Mouse (Mus musculus) embryonic facial prominence, embryonic 12.5 days (tissue): Measurements from ENCODE around the gene Slc30a10. TPM values are rescaled to one million over a fixed set of nuclear protein-coding genes. Genes with fewer than 3 reads are reported as not detected.

Experiments used
- ATAC-seq: fragments of 200-750 bp; cut with Nextera tagmentation; 2 replicates; pipeline ENCODE4 v1.8.0; 2017; ENCODE audit not compliant: insufficient number of reproducible peaks, insufficient read depth, low FRiP score, low TSS enrichment
- H3K27ac ChIP-seq: fragments of 300-500 bp; sonication (generic); 2 replicates; pipeline ENCODE4 v1.5.1; 2016; ENCODE audit warnings: mild to moderate bottlenecking
- H3K27me3 ChIP-seq: fragments of 300-500 bp; sonication (generic); 2 replicates; pipeline ENCODE4 v1.6.1; 2016; ENCODE audit warnings: mild to moderate bottlenecking, moderate library complexity
- H3K36me3 ChIP-seq: fragments of 300-500 bp; sonication (generic); 2 replicates; pipeline ENCODE4 v1.6.1; 2016; ENCODE audit warnings: mild to moderate bottlenecking
- H3K4me1 ChIP-seq: fragments of 300-500 bp; sonication (generic); 2 replicates; pipeline ENCODE4 v1.6.1; 2016
- H3K4me2 ChIP-seq: fragments of 300-500 bp; sonication (generic); replicated peaks from 2 replicates; pipeline ENCODE4 v1.6.1; 2016; ENCODE audit warnings: mild to moderate bottlenecking, moderate library complexity
- H3K4me3 ChIP-seq: fragments of 300-500 bp; sonication (generic); 2 replicates; pipeline ENCODE4 v1.5.1; 2016; ENCODE audit warnings: mild to moderate bottlenecking
- H3K9ac ChIP-seq: fragments of 300-500 bp; sonication (generic); 2 replicates; pipeline ENCODE4 v1.6.1; 2016; ENCODE audit warnings: mild to moderate bottlenecking, moderate library complexity
- H3K9me3 ChIP-seq: fragments of 300-500 bp; sonication (generic); 2 replicates; pipeline ENCODE4 v1.6.1; 2016; ENCODE audit warnings: mild to moderate bottlenecking, moderate library complexity
- WGBS: fragments of 180-500 bp; shearing (Covaris S2); methylation state at CpG from one replicate; pipeline ENCODE4 v1.1.7; 2016; 5-methylcytosine and 5-hydroxymethylcytosine counted together
- polyA plus RNA-seq: library from polyadenylated mRNA; unstranded; fragments of >200 nt; fragmentation: Nextera tagmentation; extraction: Ambion mirVana; gene quantifications from 2 replicates; pipeline ENCODE4 v1.2.1, GENCODE M21; 2016

The Slc30a10 gene
- polyA plus RNA-seq, 1 experiment from 2014 or later, result 1.00 TPM

DNA sequence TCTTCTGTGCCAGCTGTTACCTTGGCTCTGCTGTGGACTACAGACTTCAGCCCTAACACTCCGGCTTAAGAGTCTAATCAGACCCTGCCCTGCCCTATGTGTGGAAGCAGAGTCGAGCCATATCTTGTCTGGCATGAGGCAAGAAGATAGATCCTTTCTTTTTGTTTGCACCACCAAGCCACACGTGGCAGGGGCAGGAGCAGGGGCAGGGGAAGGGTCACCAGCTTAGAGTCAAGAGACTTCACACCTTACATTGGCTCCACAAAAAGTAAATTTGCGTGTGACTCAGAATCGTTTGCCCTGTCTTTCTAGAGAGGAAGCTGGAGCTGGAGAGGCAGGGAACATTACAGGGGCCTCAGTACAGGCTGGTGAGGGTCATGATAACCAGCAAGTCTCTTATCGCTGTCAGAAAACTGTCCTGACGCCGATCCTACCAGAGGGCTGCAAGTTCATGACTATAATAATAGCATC, 14.9 kb downstream of the Slc30a10 start:
- Histone ChIP-seq H3K4me3 (no peak overlapping the region), H3K4me2 (no peak overlapping the region), H3K36me3 (no peaks in the 10 kb centered on the region), H3K9me3 (no peaks in the 10 kb centered on the region), H3K9ac (no peak overlapping the region), H3K4me1 (peaks cover 4% of the 10 kb centered on the region; the same call in 1 of the 2 replicates), H3K27me3 (no peaks in the 10 kb centered on the region), H3K27ac (no peak overlapping the region)
- ATAC-seq, result no peak
- WGBS, result 78% methylated on average over 8 of the region's 8 CpGs

DNA sequence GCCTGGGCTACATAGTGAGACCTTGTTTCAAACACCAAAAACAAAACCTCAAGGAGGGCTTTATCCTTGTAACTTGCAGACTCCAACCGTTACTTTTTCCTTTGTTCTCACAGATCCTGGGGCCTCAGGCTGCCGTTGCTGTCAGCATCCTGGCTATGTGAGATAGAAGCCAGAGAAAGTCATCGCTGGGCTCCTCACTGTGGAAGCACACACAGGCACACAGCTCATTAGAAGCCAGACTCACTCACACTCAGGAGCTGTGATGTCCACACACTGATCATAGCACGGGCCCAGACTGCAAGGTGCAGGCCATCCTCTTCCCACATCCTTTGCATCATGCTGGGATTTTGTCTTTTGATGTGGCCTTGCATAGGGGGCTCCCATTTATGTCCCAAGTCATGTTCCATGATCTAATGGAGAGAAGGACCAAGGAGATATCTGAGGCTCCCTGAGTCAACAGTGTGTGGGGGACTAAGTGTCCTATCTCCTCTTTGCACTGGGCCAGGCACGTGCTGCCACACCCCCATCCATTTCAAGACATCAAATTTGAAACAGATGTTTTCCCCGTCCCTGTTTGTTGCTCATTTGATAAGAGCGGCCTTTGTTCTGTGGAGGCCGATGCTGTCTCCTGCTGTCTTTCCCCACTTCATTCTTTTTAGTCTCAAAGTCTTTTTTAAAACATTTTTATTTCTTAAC, 17.5 kb downstream of the Slc30a10 start:
- no peaks in the 10 kb centered on the region for H3K27me3 ChIP-seq
- H3K27ac ChIP-seq, result no peak overlapping the region
- no peaks in the 10 kb centered on the region for H3K36me3 ChIP-seq
- no peak overlapping the region for H3K4me2 ChIP-seq
- H3K4me3 ChIP-seq, result no peak overlapping the region
- 24% methylated on average over 8 of the region's 8 CpGs for WGBS
- ATAC-seq, result no peak
- peaks cover 4% of the 10 kb centered on the region; the same call in 1 of the 2 replicates for H3K4me1 ChIP-seq
- H3K9ac ChIP-seq, result no peak overlapping the region
- H3K9me3 ChIP-seq, result no peaks in the 10 kb centered on the region

DNA sequence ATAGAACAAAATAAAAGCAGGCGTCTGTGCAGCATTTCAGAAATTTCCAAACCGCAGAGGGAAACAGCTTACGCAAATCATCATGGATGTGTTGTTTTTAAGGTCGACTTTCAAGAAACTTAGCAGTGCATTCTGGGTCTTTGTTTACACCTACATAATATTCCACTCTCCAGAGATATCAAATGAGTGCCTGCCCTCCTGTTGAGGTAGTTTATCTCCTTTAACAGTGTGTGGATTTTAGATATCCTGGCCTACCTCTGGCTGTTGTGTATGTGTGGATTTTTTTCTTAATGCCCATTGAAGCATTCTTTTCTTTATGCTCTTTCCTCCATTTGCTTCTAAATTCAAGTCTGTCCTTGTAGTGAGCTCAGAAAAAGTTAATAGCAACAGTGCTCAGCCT, 18.1 kb downstream of the Slc30a10 start:
- Histone ChIP-seq H3K4me3 (no peak overlapping the region), H3K27ac (no peak overlapping the region), H3K4me1 (peaks cover 4% of the 10 kb centered on the region; the same call in 1 of the 2 replicates), H3K9me3 (no peaks in the 10 kb centered on the region), H3K36me3 (no peaks in the 10 kb centered on the region), H3K27me3 (no peaks in the 10 kb centered on the region), H3K4me2 (no peak overlapping the region), H3K9ac (no peak overlapping the region)
- no peak for ATAC-seq
- 79% methylated on average over 4 of the region's 4 CpGs for WGBS

DNA sequence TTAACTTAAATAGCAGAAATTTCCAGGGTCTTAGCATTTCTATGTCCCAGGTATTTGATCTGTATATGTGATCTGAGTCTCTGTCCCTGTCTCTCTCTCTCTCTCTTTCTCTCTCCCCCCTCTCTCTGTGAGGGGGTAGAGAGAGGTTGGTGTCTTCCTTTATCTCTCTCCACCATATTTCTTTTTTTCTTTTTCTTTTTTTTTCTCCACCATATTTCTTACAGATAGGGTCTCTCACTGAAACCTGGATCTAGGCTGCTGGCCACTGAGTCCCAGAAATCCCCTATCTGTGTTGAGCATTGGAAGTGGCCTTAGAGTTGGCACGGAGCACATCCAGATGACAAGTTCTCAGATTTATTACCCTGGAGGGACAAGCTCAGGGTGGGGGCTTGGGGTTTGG, 18.8 kb downstream of the Slc30a10 start:
- ATAC-seq, result no peak
- Histone ChIP-seq H3K9me3 (no peaks in the 10 kb centered on the region), H3K4me1 (peaks cover 4% of the 10 kb centered on the region; the same call in 1 of the 2 replicates), H3K4me2 (no peak overlapping the region), H3K9ac (no peak overlapping the region), H3K4me3 (no peak overlapping the region), H3K36me3 (no peaks in the 10 kb centered on the region), H3K27ac (no peak overlapping the region), H3K27me3 (no peaks in the 10 kb centered on the region)
- 97% methylated on average over 1 of the region's 1 CpGs for WGBS

DNA sequence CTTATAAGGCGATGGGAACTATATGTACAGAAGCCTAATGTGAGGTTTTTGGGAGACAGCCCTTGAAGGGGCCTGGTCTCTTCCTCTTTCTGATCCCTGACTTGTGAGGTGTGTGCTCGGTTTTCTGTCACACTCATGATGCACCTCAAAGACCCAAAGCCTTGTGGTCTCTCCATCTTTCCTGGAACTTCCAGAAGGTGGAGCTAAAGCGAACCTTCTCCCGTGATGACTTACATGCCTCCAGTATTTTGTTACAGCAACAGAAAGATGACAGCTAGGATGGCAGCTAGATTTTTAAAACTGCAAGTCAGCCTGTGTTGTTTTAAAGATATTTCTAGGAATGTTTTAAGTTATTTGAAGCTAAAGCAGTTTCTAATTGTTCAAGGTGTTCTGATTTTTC, 25.2 kb downstream of the Slc30a10 start:
- H3K36me3 ChIP-seq, result no peaks in the 10 kb centered on the region
- H3K4me3 ChIP-seq, result no peak overlapping the region
- 91% methylated on average over 4 of the region's 4 CpGs for WGBS
- peaks cover 10% of the 10 kb centered on the region for H3K4me1 ChIP-seq
- H3K9me3 ChIP-seq, result no peaks in the 10 kb centered on the region
- H3K4me2 ChIP-seq, result no peak overlapping the region
- H3K27me3 ChIP-seq, result no peaks in the 10 kb centered on the region
- H3K27ac ChIP-seq, result no peak overlapping the region
- no peak for ATAC-seq
- H3K9ac ChIP-seq, result no peak overlapping the region

DNA sequence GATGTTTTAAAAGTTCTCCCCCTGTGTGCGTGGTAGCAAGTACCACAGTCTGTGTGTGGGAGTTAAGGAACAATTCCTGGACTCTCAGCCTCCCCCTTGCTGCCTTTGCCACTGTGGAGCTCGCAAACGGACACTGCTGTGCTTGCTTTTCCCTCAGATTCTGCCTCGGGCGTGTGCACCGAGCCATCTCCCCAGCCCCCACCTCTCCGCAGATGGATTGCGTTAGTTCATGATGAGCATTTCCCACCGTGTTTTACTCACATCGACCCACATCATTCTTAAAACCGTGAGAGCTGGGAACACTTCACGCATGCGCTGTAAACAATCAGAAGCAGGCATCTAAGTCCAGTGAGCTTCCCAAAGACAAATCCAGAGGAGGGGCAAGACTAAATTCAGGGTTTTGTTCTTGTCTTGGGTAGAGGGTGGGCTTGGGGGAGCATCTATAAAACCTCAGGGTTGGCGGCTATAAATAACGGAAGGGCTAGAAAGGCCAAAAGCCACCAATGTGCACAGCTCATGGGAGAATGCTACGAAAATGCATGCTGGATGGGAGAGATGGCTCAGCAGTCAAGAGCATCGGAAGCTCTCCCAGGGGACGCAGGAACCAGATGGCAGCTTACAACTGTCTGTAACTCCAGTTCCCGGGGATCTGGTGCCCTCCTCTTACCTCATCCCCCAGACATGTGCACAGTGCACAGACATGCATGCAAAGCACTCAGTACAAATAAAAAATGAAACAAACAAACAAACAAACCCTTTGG, 27.5 kb downstream of the Slc30a10 start:
- no peak overlapping the region for H3K9ac ChIP-seq
- H3K27me3 ChIP-seq, result no peaks in the 10 kb centered on the region
- peak overlapping the region; percentile 53 for H3K4me2 ChIP-seq
- no peaks in the 10 kb centered on the region for H3K9me3 ChIP-seq
- peak overlapping the region; percentile 25 for H3K4me3 ChIP-seq
- peaks cover 10% of the 10 kb centered on the region for H3K4me1 ChIP-seq
- WGBS, result 16% methylated on average over 19 of the region's 19 CpGs
- peak; percentile 58 for ATAC-seq
- no peaks in the 10 kb centered on the region for H3K36me3 ChIP-seq
- peak overlapping the region; percentile 86 for H3K27ac ChIP-seq

DNA sequence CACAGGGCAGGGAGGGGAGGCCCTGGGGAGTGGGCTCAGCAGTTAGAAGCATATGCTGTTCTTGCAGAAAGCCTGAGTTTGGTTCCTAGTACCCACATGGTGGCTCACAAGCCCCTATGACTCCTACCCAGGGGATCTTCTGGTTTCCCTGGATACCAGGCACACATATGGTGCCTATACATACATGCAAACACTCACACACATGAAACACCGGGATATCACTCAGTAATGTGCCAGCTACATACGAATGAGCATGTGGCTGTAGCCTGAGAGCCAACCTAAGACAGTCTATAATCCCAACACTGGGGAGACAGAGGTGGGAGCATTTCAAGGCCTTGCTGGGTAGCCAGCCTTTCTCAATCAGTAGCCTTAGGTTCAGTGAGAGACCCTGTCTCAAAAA, 28.1 kb downstream of the Slc30a10 start:
- Histone ChIP-seq H3K9ac (no peak overlapping the region), H3K4me3 (no peak overlapping the region), H3K27me3 (no peaks in the 10 kb centered on the region), H3K4me1 (peaks cover 10% of the 10 kb centered on the region), H3K4me2 (peak overlapping the region; percentile 53), H3K27ac (peak overlapping the region; percentile 86), H3K9me3 (no peaks in the 10 kb centered on the region), H3K36me3 (no peaks in the 10 kb centered on the region)
- ATAC-seq, result no peak
- 87% methylated on average over 2 of the region's 2 CpGs for WGBS

DNA sequence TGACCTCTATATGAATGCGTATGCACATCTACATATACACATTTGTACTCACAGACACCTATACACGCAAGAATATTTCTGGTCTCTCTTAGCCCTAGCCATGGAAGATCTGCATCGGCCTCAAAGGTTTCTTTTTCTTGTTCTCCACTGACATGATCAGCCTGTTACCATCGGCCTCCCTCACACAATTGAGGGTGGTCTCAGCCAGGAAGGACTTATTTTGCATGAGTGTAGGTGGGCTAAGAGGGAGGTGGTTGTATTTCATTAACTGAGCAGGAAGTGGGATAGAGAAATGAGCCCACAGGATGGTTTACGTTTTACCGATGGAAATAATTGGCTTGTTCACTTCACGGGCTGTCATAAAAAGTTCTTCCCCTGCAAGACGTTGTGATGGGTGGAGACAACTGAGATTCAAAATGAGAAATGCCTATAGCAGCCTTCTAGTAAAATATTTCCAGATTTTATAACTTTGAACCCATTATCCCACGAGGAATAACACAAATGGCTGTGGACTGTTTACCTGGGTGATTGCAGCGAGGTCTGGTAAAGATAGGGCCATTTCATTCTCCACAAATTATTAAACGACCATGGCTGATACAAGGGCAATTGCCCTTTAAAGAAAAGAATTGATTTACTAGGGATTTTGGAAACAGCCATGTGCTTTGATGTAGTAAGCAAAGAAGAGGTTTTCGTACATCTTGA, 28.9 kb downstream of the Slc30a10 start:
- no peaks in the 10 kb centered on the region for H3K36me3 ChIP-seq
- WGBS, result 62% methylated on average over 12 of the region's 12 CpGs
- ATAC-seq, result no peak
- peak overlapping the region; percentile 86 for H3K27ac ChIP-seq
- peaks cover 10% of the 10 kb centered on the region for H3K4me1 ChIP-seq
- H3K4me2 ChIP-seq, result no peak overlapping the region
- no peak overlapping the region for H3K9ac ChIP-seq
- no peaks in the 10 kb centered on the region for H3K9me3 ChIP-seq
- no peaks in the 10 kb centered on the region for H3K27me3 ChIP-seq
- no peak overlapping the region for H3K4me3 ChIP-seq

DNA sequence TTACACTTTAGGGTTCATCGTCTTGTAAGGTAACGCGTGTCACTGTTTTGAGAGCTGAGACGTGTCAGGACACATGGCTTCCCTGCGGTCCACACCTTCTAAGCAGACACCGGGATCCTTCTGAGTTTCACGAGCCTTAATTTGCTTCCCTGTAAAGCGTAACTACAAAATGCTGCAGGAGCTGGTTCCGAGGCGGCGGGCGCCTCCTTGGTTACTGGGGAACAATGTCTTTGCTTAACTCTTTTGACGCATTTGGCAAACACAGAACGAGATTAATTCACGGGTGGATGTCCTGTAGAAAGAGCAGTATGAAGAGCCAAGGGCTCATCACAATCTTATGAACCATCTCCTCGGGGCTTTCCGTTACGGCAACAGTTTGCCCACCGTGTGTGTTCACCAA, 29.6 kb downstream of the Slc30a10 start:
- Histone ChIP-seq H3K27me3 (no peaks in the 10 kb centered on the region), H3K27ac (no peak overlapping the region), H3K4me1 (peaks cover 13% of the 10 kb centered on the region), H3K9me3 (no peaks in the 10 kb centered on the region), H3K36me3 (no peaks in the 10 kb centered on the region), H3K4me3 (no peak overlapping the region), H3K9ac (no peak overlapping the region), H3K4me2 (no peak overlapping the region)
- 70% methylated on average over 19 of the region's 19 CpGs for WGBS
- ATAC-seq, result no peak

DNA sequence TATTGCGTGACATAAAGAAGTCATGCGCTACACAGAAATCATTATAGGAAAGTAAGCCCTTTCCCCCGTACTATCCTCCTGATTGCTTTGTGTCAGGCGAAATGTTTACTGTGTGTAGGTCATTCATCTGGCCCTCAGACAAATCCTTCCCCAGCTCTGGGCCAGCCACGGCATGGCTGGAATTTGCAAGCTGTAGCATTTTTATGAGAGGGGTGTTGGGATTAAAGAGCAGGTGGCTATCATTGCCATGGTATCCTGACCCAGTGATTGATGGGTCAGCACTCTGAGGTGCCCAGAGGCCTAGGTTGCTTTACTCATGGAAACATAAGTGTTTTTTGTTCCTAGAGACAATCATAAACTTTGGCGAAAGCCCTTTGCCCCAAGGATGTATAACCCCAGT, 35.2 kb downstream of the Slc30a10 start:
- Histone ChIP-seq H3K9ac (no peak overlapping the region), H3K4me2 (no peak overlapping the region), H3K27me3 (no peaks in the 10 kb centered on the region), H3K9me3 (no peaks in the 10 kb centered on the region), H3K36me3 (no peaks in the 10 kb centered on the region), H3K27ac (no peak overlapping the region), H3K4me3 (no peak overlapping the region), H3K4me1 (0 out of 2 replicates have a peak, but pooled peaks cover 2% of the 10 kb centered on the region)
- 74% methylated on average over 6 of the region's 6 CpGs for WGBS
- no peak for ATAC-seq

DNA sequence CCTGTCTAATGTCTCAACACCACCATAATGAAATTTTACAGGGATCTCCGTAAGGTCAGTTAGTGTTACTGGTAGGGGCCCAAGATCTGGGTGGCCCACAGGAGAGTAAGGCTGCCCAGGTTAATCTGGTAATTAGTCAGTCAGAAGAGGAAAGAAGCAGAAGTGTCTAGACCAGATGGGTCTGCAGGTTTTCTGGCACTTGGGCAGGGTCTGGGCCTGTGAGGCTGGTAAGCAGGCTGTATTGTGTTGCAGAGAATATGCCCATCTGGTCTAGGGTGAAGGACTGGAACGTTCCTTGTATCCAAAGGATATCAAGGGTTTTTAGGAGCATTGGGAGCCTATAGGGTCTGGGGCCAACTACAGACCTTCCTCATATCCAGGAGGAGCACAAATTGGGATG, 36.0 kb downstream of the Slc30a10 start:
- no peak overlapping the region for H3K27ac ChIP-seq
- no peaks in the 10 kb centered on the region for H3K27me3 ChIP-seq
- 86% methylated on average over 2 of the region's 2 CpGs for WGBS
- no peak overlapping the region for H3K4me2 ChIP-seq
- H3K36me3 ChIP-seq, result no peaks in the 10 kb centered on the region
- H3K9me3 ChIP-seq, result no peaks in the 10 kb centered on the region
- no peak overlapping the region for H3K4me3 ChIP-seq
- H3K9ac ChIP-seq, result no peak overlapping the region
- no peak for ATAC-seq
- H3K4me1 ChIP-seq, result 0 out of 2 replicates have a peak, but pooled peaks cover 2% of the 10 kb centered on the region
